Mouse (Mus musculus) CH12.LX (cell line): ENCODE measurements at regions not wholly inside any gene's neighbourhood (a gene's known extent, or its start where the extent isn't known, plus 50 kb on each side); places are given as distances from the start of the nearest gene placed in this dataset.

Experiments
- DNase-seq: peaks from one replicate; pipeline ENCODE4 v3.0.0-alpha.2; 2013; ENCODE audit errors: extremely low read depth
- H3K27ac ChIP-seq: 2 replicates; pipeline ENCODE4 v1.5.1; 2012; ENCODE audit warnings: low read depth, mild to moderate bottlenecking, control low read depth, moderate library complexity; ENCODE audit not compliant: insufficient read depth
- H3K27me3 ChIP-seq: replicated peaks from 2 replicates; pipeline ENCODE3; 2012; ENCODE audit warnings: inconsistent platforms
- H3K36me3 ChIP-seq, 2 experiments: replicated peaks in 1 of 2; 2 replicates each; pipeline versions ENCODE3 to v1.6.1; 2012; ENCODE audit warnings: inconsistent platforms in 1 of 2, low read length in 1 of 2, mild to moderate bottlenecking in 1 of 2, mixed read lengths in 1 of 2, moderate library complexity in 1 of 2; ENCODE audit not compliant: control insufficient read depth in 1 of 2, insufficient read depth in 1 of 2
- H3K4me1 ChIP-seq, 2 experiments: 2 replicates each; pipeline ENCODE4 v1.6.1; 2012; ENCODE audit warnings: inconsistent platforms in 1 of 2, moderate library complexity in 1 of 2; ENCODE audit not compliant: insufficient read depth in 2 of 2, control insufficient read depth in 1 of 2
- H3K4me2 ChIP-seq: 2 replicates; pipeline ENCODE4 v1.6.1; 2012; ENCODE audit warnings: low read depth, mild to moderate bottlenecking, control low read depth; ENCODE audit not compliant: poor library complexity, insufficient read depth, severe bottlenecking
- H3K4me3 ChIP-seq, 3 experiments: fragments of 150-350 bp in 1 of 3; sonication (generic) in 1 of 3; replicated peaks in 1 of 3; 2 replicates each; pipeline versions ENCODE3 to v1.5.1; 2011 to 2012; ENCODE audit warnings: low read depth in 2 of 3, low read length in 2 of 3, mild to moderate bottlenecking in 2 of 3, moderate library complexity in 2 of 3, control low read depth in 1 of 3, improper control_type of control experiment in 1 of 3, inconsistent platforms in 1 of 3, mixed read lengths in 1 of 3; ENCODE audit not compliant: poor library complexity in 1 of 3
- H3K79me2 ChIP-seq: replicated peaks from 2 replicates; pipeline ENCODE4 v1.6.1; 2012; ENCODE audit warnings: mild to moderate bottlenecking, moderate library complexity; ENCODE audit not compliant: control insufficient read depth, poor library complexity, insufficient read depth, severe bottlenecking; ENCODE audit errors: extremely low read depth
- H3K9ac ChIP-seq: 2 replicates; pipeline ENCODE4 v1.6.1; 2012; ENCODE audit warnings: low read depth, mild to moderate bottlenecking, control low read depth, moderate library complexity; ENCODE audit not compliant: insufficient read depth
- H3K9me3 ChIP-seq: replicated peaks from 2 replicates; pipeline ENCODE3; 2012; ENCODE audit warnings: low read length, inconsistent platforms, mixed read lengths
- BHLHE40 ChIP-seq: IDR thresholded peaks from 2 replicates; pipeline ENCODE4 v1.6.1; 2011; ENCODE audit warnings: mild to moderate bottlenecking, low read depth, low read length, improper control_type of control experiment
- CHD1 ChIP-seq: IDR thresholded peaks from 2 replicates; pipeline ENCODE4 v1.6.1; 2012; ENCODE audit warnings: low read depth, low read length, improper control_type of control experiment, inconsistent platforms
- CHD2 ChIP-seq: IDR thresholded peaks from 2 replicates; pipeline ENCODE4 v1.6.1; 2011; ENCODE audit warnings: low read length, improper control_type of control experiment
- CTCF ChIP-seq, 2 experiments: IDR thresholded peaks in 1 of 2; conservative IDR thresholded peaks in 1 of 2; 2 replicates each; pipeline ENCODE4 v1.5.1; 2011 to 2012; ENCODE audit warnings: low read depth in 2 of 2, low read length in 2 of 2, improper control_type of control experiment in 1 of 2, inconsistent platforms in 1 of 2, mild to moderate bottlenecking in 1 of 2, moderate library complexity in 1 of 2
- E2F4 ChIP-seq: IDR thresholded peaks from 2 replicates; pipeline ENCODE4 v1.6.1; 2011; ENCODE audit warnings: low read depth, low read length, improper control_type of control experiment; ENCODE audit not compliant: insufficient replicate concordance
- ELF1 ChIP-seq: IDR thresholded peaks from 2 replicates; pipeline ENCODE4 v1.6.1; 2014; ENCODE audit warnings: low read depth, mild to moderate bottlenecking, inconsistent platforms, low read length, improper control_type of control experiment
- EP300 ChIP-seq: IDR thresholded peaks from 2 replicates; pipeline ENCODE4 v1.6.1; 2011; ENCODE audit warnings: low read length, improper control_type of control experiment
- GABPA ChIP-seq: IDR thresholded peaks from 2 replicates; pipeline ENCODE4 v1.6.1; 2012; ENCODE audit warnings: low read depth, low read length, improper control_type of control experiment, inconsistent platforms; ENCODE audit not compliant: insufficient replicate concordance
- HCFC1 ChIP-seq: IDR thresholded peaks from 2 replicates; pipeline ENCODE4 v1.6.1; 2012; ENCODE audit warnings: low read depth, mild to moderate bottlenecking, inconsistent platforms, low read length, improper control_type of control experiment
- IRF4 ChIP-seq: IDR thresholded peaks from 2 replicates; pipeline ENCODE4 v1.6.1; 2014; ENCODE audit warnings: low read depth, mild to moderate bottlenecking, inconsistent platforms, low read length, improper control_type of control experiment
- JUN ChIP-seq: IDR thresholded peaks from 2 replicates; pipeline ENCODE4 v1.6.1; 2011; ENCODE audit warnings: low read depth, mild to moderate bottlenecking, low read length, improper control_type of control experiment, moderate library complexity; ENCODE audit not compliant: insufficient read depth
- MAFK ChIP-seq: IDR thresholded peaks from 2 replicates; pipeline ENCODE4 v1.6.1; 2011; ENCODE audit warnings: low read length, improper control_type of control experiment; ENCODE audit not compliant: insufficient replicate concordance
- MAX ChIP-seq: IDR thresholded peaks from 2 replicates; pipeline ENCODE4 v1.6.1; 2011; ENCODE audit warnings: low read length, improper control_type of control experiment
- MAZ ChIP-seq: IDR thresholded peaks from 2 replicates; pipeline ENCODE4 v1.6.1; 2012; ENCODE audit warnings: low read depth, mild to moderate bottlenecking, inconsistent platforms, low read length, improper control_type of control experiment, moderate library complexity
- MEF2A ChIP-seq: IDR thresholded peaks from 2 replicates; pipeline ENCODE4 v1.6.1; 2014; ENCODE audit warnings: low read depth, mild to moderate bottlenecking, inconsistent platforms, low read length, improper control_type of control experiment, borderline replicate concordance
- MXI1 ChIP-seq: IDR thresholded peaks from 2 replicates; pipeline ENCODE4 v1.6.1; 2011; ENCODE audit warnings: mild to moderate bottlenecking, low read depth, low read length, improper control_type of control experiment
- MYC ChIP-seq: IDR thresholded peaks from 2 replicates; pipeline ENCODE4 v1.6.1; 2011; ENCODE audit warnings: low read depth, mild to moderate bottlenecking, improper control_type of control experiment, low read length
- NELFE ChIP-seq: IDR thresholded peaks from 2 replicates; pipeline ENCODE4 v1.6.1; 2011; ENCODE audit warnings: low read depth, low read length, improper control_type of control experiment
- PAX5 ChIP-seq: IDR thresholded peaks from 2 replicates; pipeline ENCODE4 v1.6.1; 2012; ENCODE audit warnings: low read length, inconsistent platforms, mixed read lengths
- RCOR1 ChIP-seq: conservative IDR thresholded peaks from 2 replicates; pipeline ENCODE4 v1.6.1; 2012; ENCODE audit warnings: low read depth, mild to moderate bottlenecking, inconsistent platforms, low read length, improper control_type of control experiment
- SMC3 ChIP-seq: IDR thresholded peaks from 2 replicates; pipeline ENCODE4 v1.6.1; 2011; ENCODE audit warnings: low read depth, low read length, improper control_type of control experiment
- TBP ChIP-seq: conservative IDR thresholded peaks from 2 replicates; pipeline ENCODE4 v1.6.1; 2011; ENCODE audit warnings: low read depth, low read length, improper control_type of control experiment
- TCF12 ChIP-seq: IDR thresholded peaks from 2 replicates; pipeline ENCODE4 v1.6.1; 2014; ENCODE audit warnings: low read depth, mild to moderate bottlenecking, inconsistent platforms, low read length, improper control_type of control experiment
- UBTF ChIP-seq: IDR thresholded peaks from 2 replicates; pipeline ENCODE4 v1.6.1; 2012; ENCODE audit warnings: low read depth, mild to moderate bottlenecking, inconsistent platforms, low read length, improper control_type of control experiment, moderate library complexity
- USF2 ChIP-seq: conservative IDR thresholded peaks from 2 replicates; pipeline ENCODE4 v1.6.1; 2011; ENCODE audit warnings: low read depth, low read length, improper control_type of control experiment
- ZKSCAN1 ChIP-seq: IDR thresholded peaks from 2 replicates; pipeline ENCODE4 v1.6.1; 2012; ENCODE audit warnings: low read depth, inconsistent platforms, low read length, improper control_type of control experiment, borderline replicate concordance
- ZMIZ1 ChIP-seq: IDR thresholded peaks from 2 replicates; pipeline ENCODE4 v1.6.1; 2012; ENCODE audit warnings: low read depth, mild to moderate bottlenecking, inconsistent platforms, low read length, improper control_type of control experiment
- ZNF384 ChIP-seq: IDR thresholded peaks from 2 replicates; pipeline ENCODE4 v1.6.1; 2012; ENCODE audit warnings: low read depth, low read length, improper control_type of control experiment, inconsistent platforms
- dilution Hi-C: fragments of 300-500 bp; cut with MboI; formaldehyde crosslinking; loops from 2 replicates; pipeline ENCODE4 v1.14.3; 2020; ENCODE audit warnings: low sequenced_read_pairs; ENCODE audit not compliant: extremely low pct_unique_long_range_greater_than_20kb, extremely low pct_ligation_motif_present
- in situ Hi-C: fragments of 300-500 bp; cut with MboI; formaldehyde crosslinking; loops from 3 replicates; pipeline ENCODE4 v1.14.3; 2019; ENCODE audit warnings: low sequenced_read_pairs, low pct_ligation_motif_present, low pct_unique_long_range_greater_than_20kb, mixed read lengths

- Histone ChIP-seq H3K27me3 (no peaks in the 10 kb centered on the region), H3K36me3 (no peaks in the 10 kb centered on the region), H3K9ac (no peak overlapping the region), H3K9me3 (no peaks in the 10 kb centered on the region), H3K79me2 (no peaks in the 10 kb centered on the region), H3K4me3 (no peak overlapping the region), H3K27ac (no peak overlapping the region), H3K4me2 (no peak overlapping the region), H3K4me1 (no peaks in the 10 kb centered on the region)
- no peak for DNase-seq
- in situ Hi-C loops: no loop called here
- TF ChIP-seq ELF1 (no peak), CHD1 (no peak), MAX (no peak), ZMIZ1 (no peak), CHD2 (no peak), TBP (no peak), NELFE (no peak), IRF4 (no peak), SMC3 (no peak), EP300 (no peak), JUN (no peak), MAZ (no peak), ZKSCAN1 (no peak), MYC (no peak), HCFC1 (no peak)
- dilution Hi-C loops: no loop called here
Observed at GRCm38 (mm10) chr13:78697814-78698519, 498.4 kb upstream of the Nr2f1 start.

DNA sequence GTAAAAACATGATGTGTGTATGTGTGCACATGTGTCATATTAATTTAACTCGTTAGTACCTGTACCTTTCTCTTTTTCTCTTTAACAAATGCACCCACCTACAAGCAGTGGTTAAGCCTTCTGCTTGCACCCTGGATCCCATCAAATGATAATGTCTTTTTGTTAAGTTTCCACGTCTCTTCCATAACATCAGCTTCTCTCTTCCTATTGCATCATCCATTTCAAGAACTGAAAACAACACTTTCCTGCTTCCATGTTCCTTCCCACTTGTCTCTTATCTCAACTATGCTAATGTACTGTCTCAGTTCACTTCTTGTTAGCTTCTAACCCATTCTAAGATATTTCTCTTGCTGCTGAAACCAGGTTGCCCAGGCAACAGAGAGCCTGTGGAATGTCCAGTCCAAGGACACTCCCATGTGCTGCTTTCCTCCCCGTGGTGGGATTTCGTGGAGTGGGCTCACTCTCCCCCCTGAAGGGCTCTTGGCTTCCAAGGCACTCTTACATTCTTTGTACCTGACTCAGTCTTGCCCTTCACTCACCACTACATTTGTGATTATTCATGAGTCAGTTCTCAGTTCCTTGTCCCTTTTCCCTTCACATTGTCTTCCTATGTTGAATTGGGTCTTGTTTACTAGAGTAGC lies 479.8 kb upstream of the Nr2f1 start:
- no peak for TF ChIP-seq RCOR1
- no peak for TF ChIP-seq TCF12
- no peak for TF ChIP-seq GABPA
- TF ChIP-seq PAX5: no peak
- TF ChIP-seq E2F4: no peak
- TF ChIP-seq MAFK: no peak
- TF ChIP-seq BHLHE40: no peak
- TF ChIP-seq USF2: no peak
- TF ChIP-seq CTCF (conservative IDR thresholded peaks at IDR 0.05 in 1 of 2, IDR thresholded peaks at IDR 0.05 in 1 of 2; ENCODE audit: low read depth in 2 of 2, low read length in 2 of 2): no peak
- no peak for TF ChIP-seq JUN
- no peak for TF ChIP-seq SMC3
- no peak for TF ChIP-seq MXI1
- no peak for TF ChIP-seq UBTF
- no peak for TF ChIP-seq MEF2A
- no peak for TF ChIP-seq CHD2
- TF ChIP-seq ZNF384: no peak
- TF ChIP-seq HCFC1: no peak
- Histone ChIP-seq H3K4me2 (no peak overlapping the region), H3K27ac (no peak overlapping the region), H3K4me1 (peaks cover 0 to 4% of the 10 kb centered on the region in 2 experiments; a peak in 1 of 4 replicates), H3K27me3 (no peaks in the 10 kb centered on the region), H3K9me3 (no peaks in the 10 kb centered on the region), H3K79me2 (no peaks in the 10 kb centered on the region), H3K36me3 (no peaks in the 10 kb centered on the region), H3K9ac (no peak overlapping the region), H3K4me3 (no peak overlapping the region)
- dilution Hi-C loops: no loop called here
- in situ Hi-C loops: no loop called here
- DNase-seq: no peak
